Mouse (Mus musculus) heart, embryonic 15.5 days (tissue): ENCODE measurements around the gene Gm13289. TPM values are rescaled to one million over a fixed set of nuclear protein-coding genes. Genes with fewer than 3 reads are reported as not detected.
A peak's percentile ranks its signal among the peaks of the same experiment; 100 is the strongest.
"Not testable (repeated sequence)": the region's sequence is repeated elsewhere in the genome, so short reads cannot be mapped to it uniquely, and the experiment has no call there.

Source experiments
- ATAC-seq: fragments of 200-750 bp; cut with Nextera tagmentation; replicated peaks from 2 replicates; pipeline ENCODE4 v1.8.0; 2017; ENCODE audit warnings: low read depth, moderate TSS enrichment; ENCODE audit not compliant: insufficient number of reproducible peaks, insufficient read depth, low FRiP score
- H3K27ac ChIP-seq: fragments of 300-500 bp; sonication (generic); 2 replicates; pipeline ENCODE4 v1.5.1; 2015; ENCODE audit warnings: mild to moderate bottlenecking, inconsistent platforms
- H3K27me3 ChIP-seq: fragments of 300-500 bp; sonication (generic); 2 replicates; pipeline ENCODE4 v1.6.1; 2015; ENCODE audit warnings: inconsistent platforms
- H3K36me3 ChIP-seq: fragments of 300-500 bp; sonication (generic); 2 replicates; pipeline ENCODE4 v1.6.1; 2015; ENCODE audit warnings: mild to moderate bottlenecking, inconsistent platforms
- H3K4me1 ChIP-seq: fragments of 300-500 bp; sonication (generic); replicated peaks from 2 replicates; pipeline ENCODE4 v1.6.1; 2015; ENCODE audit warnings: inconsistent platforms
- H3K4me2 ChIP-seq: fragments of 300-500 bp; sonication (generic); 2 replicates; pipeline ENCODE4 v1.6.1; 2015; ENCODE audit warnings: inconsistent platforms, mild to moderate bottlenecking, moderate library complexity
- H3K4me3 ChIP-seq: fragments of 300-500 bp; sonication (generic); 2 replicates; pipeline ENCODE4 v1.5.1; 2015; ENCODE audit warnings: mild to moderate bottlenecking, inconsistent platforms
- H3K9ac ChIP-seq: fragments of 300-500 bp; sonication (generic); 2 replicates; pipeline ENCODE4 v1.6.1; 2015; ENCODE audit warnings: mild to moderate bottlenecking, inconsistent platforms
- H3K9me3 ChIP-seq: fragments of 300-500 bp; sonication (generic); replicated peaks from 2 replicates; pipeline ENCODE4 v1.6.1; 2016; ENCODE audit warnings: inconsistent platforms
- WGBS: fragments of 180-500 bp; shearing (Covaris S2); methylation state at CpG from one replicate; pipeline ENCODE4 v1.1.7; 2015; ENCODE audit warnings: mixed read lengths; 5-methylcytosine and 5-hydroxymethylcytosine counted together
- polyA plus RNA-seq: library from polyadenylated mRNA; unstranded; fragments of >200 nt; fragmentation: Nextera tagmentation; extraction: Ambion mirVana; gene quantifications from 2 replicates; pipeline ENCODE4 v1.2.1, GENCODE M21; 2015

Gm13289 gene
- polyA plus RNA-seq, 1 experiment from 2014 or later: not detected

- ATAC-seq, H3K9me3 ChIP-seq, H3K36me3 ChIP-seq, H3K4me1 ChIP-seq, H3K27ac ChIP-seq, H3K9ac ChIP-seq, H3K4me2 ChIP-seq, H3K4me3 ChIP-seq, H3K27me3 ChIP-seq: not testable (repeated sequence)
- 0% methylated on average over 4 of the region's 28 CpGs for WGBS
Measured at GRCm38 (mm10) chr4:88788402-88788801, 11.7 kb downstream of the Gm13289 start, which contains the start of gene Gm13277. Gene Gm13277, plus strand, starts transcription at chr4:88788632.

DNA sequence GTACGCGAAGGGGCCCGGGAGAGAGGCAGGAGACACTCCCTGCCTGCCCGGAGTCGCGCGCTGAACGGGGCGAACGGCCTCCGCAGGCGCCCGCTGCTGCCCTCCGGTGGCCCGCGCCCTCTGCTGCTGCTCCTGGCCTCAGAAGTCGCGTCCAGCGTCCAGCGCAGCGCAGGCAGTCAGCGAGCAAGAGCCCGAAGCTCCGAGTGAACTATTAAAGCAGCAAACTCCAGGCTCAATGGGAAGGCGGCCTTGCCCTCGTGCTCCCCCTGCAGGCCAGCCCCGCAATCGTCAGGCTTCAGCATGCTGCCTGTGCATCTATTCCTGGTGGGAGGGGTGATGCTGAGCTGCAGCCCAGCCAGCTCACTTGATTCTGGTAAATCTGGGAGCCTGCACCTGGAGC lies 14.5 kb downstream of the Gm13289 start, which contains the start of gene Gm13278:
Gene Gm13278 (plus strand): TSS at position 301 of the 400 bp plus-strand sequence.
- not testable (repeated sequence) for ATAC-seq

GRCm38 (mm10) chr4:88793936-88794675 lies 17.4 kb downstream of the Gm13289 start, which contains the start of gene Gm13275:
Gene Gm13275, plus strand, starts transcription at chr4:88794487.
- H3K9me3 ChIP-seq, H3K36me3 ChIP-seq, H3K9ac ChIP-seq, H3K27ac ChIP-seq, H3K4me3 ChIP-seq, H3K4me2 ChIP-seq, ATAC-seq, H3K4me1 ChIP-seq, H3K27me3 ChIP-seq: not testable (repeated sequence)
- WGBS: 0% methylated on average over 14 of the region's 52 CpGs

More for the DNA sequence above, 14.5 kb downstream of the Gm13289 start, which contains the start of gene Gm13278:
- H3K4me3 ChIP-seq, H3K9me3 ChIP-seq, H3K4me1 ChIP-seq, H3K9ac ChIP-seq, H3K36me3 ChIP-seq, H3K27me3 ChIP-seq, H3K4me2 ChIP-seq, H3K27ac ChIP-seq: not testable (repeated sequence)
- WGBS: no CpG with 5 or more reads among the region's 28 CpGs

DNA sequence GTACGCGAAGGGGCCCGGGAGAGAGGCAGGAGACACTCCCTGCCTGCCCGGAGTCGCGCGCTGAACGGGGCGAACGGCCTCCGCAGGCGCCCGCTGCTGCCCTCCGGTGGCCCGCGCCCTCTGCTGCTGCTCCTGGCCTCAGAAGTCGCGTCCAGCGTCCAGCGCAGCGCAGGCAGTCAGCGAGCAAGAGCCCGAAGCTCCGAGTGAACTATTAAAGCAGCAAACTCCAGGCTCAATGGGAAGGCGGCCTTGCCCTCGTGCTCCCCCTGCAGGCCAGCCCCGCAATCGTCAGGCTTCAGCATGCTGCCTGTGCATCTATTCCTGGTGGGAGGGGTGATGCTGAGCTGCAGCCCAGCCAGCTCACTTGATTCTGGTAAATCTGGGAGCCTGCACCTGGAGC lies 20.4 kb downstream of the Gm13289 start, which contains the start of gene Gm13279:
Gene Gm13279 (plus strand): TSS at position 301 of the 400 bp plus-strand sequence.
- WGBS: no CpG with 5 or more reads among the region's 28 CpGs

DNA sequence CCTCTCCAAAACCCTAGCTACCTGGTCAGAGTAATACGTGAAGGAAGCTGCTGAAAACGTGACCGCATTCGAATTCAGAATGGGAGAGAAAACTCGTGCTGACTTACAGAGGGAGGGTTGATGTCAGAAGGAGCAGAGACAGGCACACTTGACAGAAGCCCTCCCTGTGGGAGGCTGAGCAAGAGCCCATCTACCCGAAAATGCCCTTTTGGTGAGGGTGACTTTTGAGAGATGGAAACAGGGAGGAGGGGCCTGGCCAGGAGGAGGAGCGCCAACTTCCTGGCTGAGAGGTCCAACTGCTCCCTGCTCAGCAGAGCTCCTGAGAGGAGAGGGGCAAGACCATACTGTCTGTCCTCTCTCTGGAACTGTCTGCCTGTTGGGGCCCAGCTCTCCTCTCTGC lies 22.6 kb downstream of the Gm13289 start, which contains the start of gene Gm13285:
Gene Gm13285 (plus strand): TSS at position 301 of the 400 bp plus-strand sequence.
- not testable (repeated sequence) for ATAC-seq

More for the DNA sequence above, 20.4 kb downstream of the Gm13289 start, which contains the start of gene Gm13279:
- H3K27ac ChIP-seq, H3K27me3 ChIP-seq, H3K36me3 ChIP-seq, H3K4me1 ChIP-seq, H3K4me2 ChIP-seq, H3K9ac ChIP-seq, H3K9me3 ChIP-seq, ATAC-seq, H3K4me3 ChIP-seq: not testable (repeated sequence)

DNA sequence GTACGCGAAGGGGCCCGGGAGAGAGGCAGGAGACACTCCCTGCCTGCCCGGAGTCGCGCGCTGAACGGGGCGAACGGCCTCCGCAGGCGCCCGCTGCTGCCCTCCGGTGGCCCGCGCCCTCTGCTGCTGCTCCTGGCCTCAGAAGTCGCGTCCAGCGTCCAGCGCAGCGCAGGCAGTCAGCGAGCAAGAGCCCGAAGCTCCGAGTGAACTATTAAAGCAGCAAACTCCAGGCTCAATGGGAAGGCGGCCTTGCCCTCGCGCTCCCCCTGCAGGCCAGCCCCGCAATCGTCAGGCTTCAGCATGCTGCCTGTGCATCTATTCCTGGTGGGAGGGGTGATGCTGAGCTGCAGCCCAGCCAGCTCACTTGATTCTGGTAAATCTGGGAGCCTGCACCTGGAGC lies 26.2 kb downstream of the Gm13289 start, which contains the start of gene Gm13287:
Gene Gm13287 (plus strand): TSS at position 301 of the 400 bp plus-strand sequence.
- not testable (repeated sequence) for H3K9ac ChIP-seq, H3K9me3 ChIP-seq, H3K27ac ChIP-seq, H3K4me3 ChIP-seq, ATAC-seq, H3K36me3 ChIP-seq, H3K4me1 ChIP-seq, H3K27me3 ChIP-seq
- H3K4me2 ChIP-seq: 0 out of 2 replicates have a peak within 1 kb of the TSS, but pooled peaks have one; percentile 27
- WGBS: no CpG with 5 or more reads among the region's 29 CpGs

More for the DNA sequence above, 22.6 kb downstream of the Gm13289 start, which contains the start of gene Gm13285:
- H3K9me3 ChIP-seq, H3K27me3 ChIP-seq, H3K36me3 ChIP-seq, H3K27ac ChIP-seq, H3K4me1 ChIP-seq, H3K4me2 ChIP-seq, H3K4me3 ChIP-seq, H3K9ac ChIP-seq: not testable (repeated sequence)
- 8% methylated on average over 6 of the region's 7 CpGs for WGBS

DNA sequence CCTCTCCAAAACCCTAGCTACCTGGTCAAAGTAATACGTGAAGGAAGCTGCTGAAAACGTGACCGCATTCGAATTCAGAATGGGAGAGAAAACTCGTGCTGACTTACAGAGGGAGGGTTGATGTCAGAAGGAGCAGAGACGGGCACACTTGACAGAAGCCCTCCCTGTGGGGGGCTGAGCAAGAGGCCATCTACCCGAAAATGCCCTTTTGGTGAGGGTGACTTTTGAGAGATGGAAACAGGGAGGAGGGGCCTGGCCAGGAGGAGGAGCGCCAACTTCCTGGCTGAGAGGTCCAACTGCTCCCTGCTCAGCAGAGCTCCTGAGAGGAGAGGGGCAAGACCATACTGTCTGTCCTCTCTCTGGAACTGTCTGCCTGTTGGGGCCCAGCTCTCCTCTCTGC lies 28.5 kb downstream of the Gm13289 start, which contains the start of gene Gm13288:
Gene Gm13288 (plus strand): TSS at position 301 of the 400 bp plus-strand sequence.
- Histone ChIP-seq H3K4me3 (peak within 1 kb of the TSS; percentile 27; the same call in 1 of the 2 replicates), H3K4me2 (0 out of 2 replicates have a peak within 1 kb of the TSS, but pooled peaks have one; percentile 43), H3K27me3 (peaks cover 10% of the 10 kb centered on the region)
- H3K4me1 ChIP-seq, H3K9me3 ChIP-seq, H3K36me3 ChIP-seq, H3K9ac ChIP-seq, ATAC-seq, H3K27ac ChIP-seq: not testable (repeated sequence)
- no CpG with 5 or more reads among the region's 8 CpGs for WGBS

- 0 out of 2 replicates have a peak overlapping the region, but pooled peaks have one; percentile 43 for H3K4me2 ChIP-seq
- peak overlapping the region; percentile 27; the same call in 1 of the 2 replicates for H3K4me3 ChIP-seq
- not testable (repeated sequence) for H3K4me1 ChIP-seq, ATAC-seq, H3K9me3 ChIP-seq, H3K9ac ChIP-seq, H3K27ac ChIP-seq, H3K36me3 ChIP-seq
- H3K27me3 ChIP-seq: peaks cover 10% of the 10 kb centered on the region
- WGBS: 3% methylated on average over 7 of the region's 34 CpGs
Measured at GRCm38 (mm10) chr4:88805761-88806160, 29.0 kb downstream of the Gm13289 start.

- H3K9ac ChIP-seq: no peak within 1 kb of the TSS
- no peaks in the 10 kb centered on the region for H3K4me1 ChIP-seq
- no peaks in the 10 kb centered on the region for H3K9me3 ChIP-seq
- no peak within 1 kb of the TSS for H3K4me3 ChIP-seq
- H3K4me2 ChIP-seq: no peak within 1 kb of the TSS
- H3K27me3 ChIP-seq: no peaks in the 10 kb centered on the region
- WGBS: 52% methylated on average over 3 of the region's 3 CpGs
- no peaks in the 10 kb centered on the region for H3K36me3 ChIP-seq
- no peak for ATAC-seq
- no peak within 1 kb of the TSS for H3K27ac ChIP-seq
Measured at GRCm38 (mm10) chr4:88815928-88816327, 39.2 kb downstream of the Gm13289 start, which contains the start of gene Ifna7. Gene Ifna7, plus strand, starts transcription at chr4:88816228.

DNA sequence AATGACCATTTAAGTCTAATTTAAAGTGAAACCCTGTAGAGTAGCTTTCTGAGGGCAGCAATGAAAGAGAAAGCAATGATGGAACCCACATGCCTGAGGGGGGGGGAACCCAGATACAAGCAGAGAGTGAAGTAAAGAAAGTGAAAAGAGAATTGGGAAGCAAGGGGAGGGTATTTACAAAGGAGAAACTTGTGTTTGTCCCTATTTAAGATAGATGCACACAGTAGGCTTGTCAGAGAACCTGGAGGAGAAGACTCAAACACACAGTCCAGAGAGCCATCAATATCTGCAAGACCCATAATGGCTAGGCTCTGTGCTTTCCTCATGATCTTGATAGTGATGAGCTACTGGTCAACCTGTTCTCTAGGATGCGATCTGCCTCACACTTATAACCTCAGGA lies 42.9 kb downstream of the Gm13289 start, which contains the start of gene Ifna11:
Gene Ifna11 (plus strand): TSS at position 301 of the 400 bp plus-strand sequence.
- Histone ChIP-seq H3K27ac (no peak within 1 kb of the TSS), H3K4me3 (no peak within 1 kb of the TSS), H3K4me2 (no peak within 1 kb of the TSS), H3K9ac (no peak within 1 kb of the TSS), H3K4me1 (no peaks in the 10 kb centered on the region), H3K9me3 (no peaks in the 10 kb centered on the region), H3K27me3 (no peaks in the 10 kb centered on the region), H3K36me3 (no peaks in the 10 kb centered on the region)
- 73% methylated on average over 1 of the region's 1 CpGs for WGBS
- ATAC-seq: no peak

GRCm38 (mm10) chr4:88822995-88823394 lies 46.3 kb downstream of the Gm13289 start:
- H3K4me1 ChIP-seq: no peaks in the 10 kb centered on the region
- no peaks in the 10 kb centered on the region for H3K9me3 ChIP-seq
- no peak overlapping the region for H3K4me2 ChIP-seq
- H3K4me3 ChIP-seq: no peak overlapping the region
- 25% methylated on average over 4 of the region's 4 CpGs for WGBS
- no peaks in the 10 kb centered on the region for H3K36me3 ChIP-seq
- no peak overlapping the region for H3K27ac ChIP-seq
- no peak overlapping the region for H3K9ac ChIP-seq
- no peaks in the 10 kb centered on the region for H3K27me3 ChIP-seq
- no peak for ATAC-seq
